Mouse (Mus musculus): ENCODE results near the gene Cep112.

DNA sequence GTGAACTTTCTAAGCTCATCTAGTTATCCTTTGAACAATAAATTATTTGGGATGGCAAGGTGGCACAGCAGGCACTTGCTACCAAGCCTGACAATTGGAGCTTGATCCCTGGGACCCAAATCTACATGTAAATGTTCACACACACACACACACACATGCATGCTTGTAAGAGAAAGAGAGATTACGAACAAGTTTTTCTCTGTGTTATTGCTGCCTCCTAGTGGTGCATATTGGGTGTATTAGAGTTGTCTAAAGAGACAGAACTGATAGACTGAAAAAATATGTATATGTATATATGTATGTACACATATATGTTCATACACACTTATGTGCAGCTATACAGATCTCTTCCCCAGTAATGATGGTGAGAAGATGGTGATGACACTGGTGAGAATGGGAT lies 6.5 kb upstream of the Cep112 start:
- TF ChIP-seq CTCF (IDR thresholded peaks at IDR 0.05; ENCODE audit: insufficient read depth, low read depth, low read length) = no peak
- no peak for TF ChIP-seq POLR2A (IDR thresholded peaks at IDR 0.05; ENCODE audit: insufficient read depth, low read depth, low read length)

Data from olfactory bulb, adult 2 months (tissue).